Mouse (Mus musculus) neural tube, embryonic 12.5 days (tissue): Measurements from ENCODE around the gene Aars. TPM values are rescaled to one million over a fixed set of nuclear protein-coding genes. Genes with fewer than 3 reads are reported as not detected.
A peak's percentile ranks its signal among the peaks of the same experiment; 100 is the strongest.
"Not testable (repeated sequence)": the region's sequence is repeated elsewhere in the genome, so short reads cannot be mapped to it uniquely, and the experiment has no call there.

Experiments
- ATAC-seq: fragments of 200-750 bp; cut with Nextera tagmentation; 2 replicates; pipeline ENCODE4 v1.8.0; 2017; ENCODE audit warnings: low read depth, mild to moderate bottlenecking, moderate TSS enrichment, moderate library complexity; ENCODE audit not compliant: low FRiP score
- H3K27ac ChIP-seq: fragments of 300-500 bp; sonication (generic); 2 replicates; pipeline ENCODE4 v1.5.1; 2016
- H3K27me3 ChIP-seq: fragments of 300-500 bp; sonication (generic); replicated peaks from 2 replicates; pipeline ENCODE4 v1.6.1; 2016; ENCODE audit warnings: mild to moderate bottlenecking
- H3K36me3 ChIP-seq: fragments of 300-500 bp; sonication (generic); 2 replicates; pipeline ENCODE4 v1.6.1; 2016; ENCODE audit warnings: mild to moderate bottlenecking
- H3K4me1 ChIP-seq: fragments of 300-500 bp; sonication (generic); 2 replicates; pipeline ENCODE4 v1.6.1; 2016
- H3K4me2 ChIP-seq: fragments of 300-500 bp; sonication (generic); replicated peaks from 2 replicates; pipeline ENCODE4 v1.6.1; 2016; ENCODE audit warnings: mild to moderate bottlenecking
- H3K4me3 ChIP-seq: fragments of 300-500 bp; sonication (generic); 2 replicates; pipeline ENCODE4 v1.5.1; 2016
- H3K9ac ChIP-seq: fragments of 300-500 bp; sonication (generic); 2 replicates; pipeline ENCODE4 v1.6.1; 2016; ENCODE audit warnings: mild to moderate bottlenecking
- H3K9me3 ChIP-seq: fragments of 300-500 bp; sonication (generic); 2 replicates; pipeline ENCODE4 v1.6.1; 2016; ENCODE audit warnings: mild to moderate bottlenecking
- WGBS: fragments of 180-500 bp; shearing (Covaris S2); methylation state at CpG from one replicate; pipeline ENCODE4 v1.1.7; 2016; 5-methylcytosine and 5-hydroxymethylcytosine counted together
- polyA plus RNA-seq: library from polyadenylated mRNA; unstranded; fragments of >200 nt; fragmentation: Nextera tagmentation; extraction: Ambion mirVana; gene quantifications from 2 replicates; pipeline ENCODE4 v1.2.1, GENCODE M21; 2016

Aars gene
- 80.1 and 83.8 TPM in 2 replicates for polyA plus RNA-seq

- peak within 1 kb of the TSS; percentile 71 for H3K4me3 ChIP-seq
- H3K4me1 ChIP-seq, result peaks cover 17% of the 10 kb centered on the region
- H3K9ac ChIP-seq, result peak within 1 kb of the TSS; percentile 75
- 96% methylated on average over 7 of the region's 7 CpGs for WGBS
- H3K27ac ChIP-seq, result peak within 1 kb of the TSS; percentile 67; the same call in 1 of the 2 replicates
- H3K36me3 ChIP-seq, result peaks cover 14% of the 10 kb centered on the region
- no peak for ATAC-seq
- peak within 1 kb of the TSS; percentile 77 for H3K4me2 ChIP-seq
- H3K9me3 ChIP-seq, result no peaks in the 10 kb centered on the region
- H3K27me3 ChIP-seq, result 0 out of 2 replicates have a peak, but pooled peaks cover 5% of the 10 kb centered on the region
Measured at GRCm38 (mm10) chr8:111032916-111033315, at the start of gene Aars. TSS of gene Aars (plus strand) at chr8:111033144.

- Histone ChIP-seq H3K9me3 (no peaks in the 10 kb centered on the region), H3K36me3 (peaks cover 81% of the 10 kb centered on the region), H3K27ac (no peak overlapping the region), H3K4me1 (no peaks in the 10 kb centered on the region), H3K4me3 (no peak overlapping the region), H3K4me2 (no peak overlapping the region), H3K9ac (no peak overlapping the region), H3K27me3 (no peaks in the 10 kb centered on the region)
- WGBS, result 89% methylated on average over 8 of the region's 8 CpGs
- no peak for ATAC-seq
Measured at GRCm38 (mm10) chr8:110987805-110988744, 44.9 kb upstream of the Aars start.

- Histone ChIP-seq H3K4me2 (no peak overlapping the region), H3K36me3 (peaks cover 65% of the 10 kb centered on the region), H3K4me3 (no peak overlapping the region), H3K9me3 (no peaks in the 10 kb centered on the region), H3K27me3 (no peaks in the 10 kb centered on the region), H3K4me1 (no peaks in the 10 kb centered on the region), H3K27ac (no peak overlapping the region), H3K9ac (no peak overlapping the region)
- 85% methylated on average over 9 of the region's 9 CpGs for WGBS
- no peak for ATAC-seq
Measured at GRCm38 (mm10) chr8:110990017-110990416, 42.9 kb upstream of the Aars start.

- peaks cover 6% of the 10 kb centered on the region; the same call in 1 of the 2 replicates for H3K36me3 ChIP-seq
- ATAC-seq, result no peak
- peak overlapping the region; percentile 79 for H3K4me2 ChIP-seq
- 38% methylated on average over 16 of the region's 16 CpGs for WGBS
- peak overlapping the region; percentile 79 for H3K9ac ChIP-seq
- H3K9me3 ChIP-seq, result no peaks in the 10 kb centered on the region
- H3K4me3 ChIP-seq, result peak overlapping the region; percentile 94
- peaks cover 5% of the 10 kb centered on the region for H3K4me1 ChIP-seq
- no peaks in the 10 kb centered on the region for H3K27me3 ChIP-seq
- H3K27ac ChIP-seq, result 0 out of 2 replicates have a peak overlapping the region, but pooled peaks have one; percentile 8
Measured at GRCm38 (mm10) chr8:110996641-110997430, 36.1 kb upstream of the Aars start.

GRCm38 (mm10) chr8:110997547-110998531 lies 35.1 kb upstream of the Aars start, which contains the start of gene Ddx19a:
TSS of gene Ddx19a (minus strand) at chr8:110997800.
- 0 out of 2 replicates have a peak within 1 kb of the TSS, but pooled peaks have one; percentile 8 for H3K27ac ChIP-seq
- no peaks in the 10 kb centered on the region for H3K27me3 ChIP-seq
- H3K9me3 ChIP-seq, result no peaks in the 10 kb centered on the region
- WGBS, result 3% methylated on average over 58 of the region's 58 CpGs
- H3K4me1 ChIP-seq, result peaks cover 5% of the 10 kb centered on the region
- H3K4me2 ChIP-seq, result peak within 1 kb of the TSS; percentile 79
- H3K9ac ChIP-seq, result peak within 1 kb of the TSS; percentile 79
- peak; percentile 96 for ATAC-seq
- peak within 1 kb of the TSS; percentile 94 for H3K4me3 ChIP-seq
- no peaks in the 10 kb centered on the region; the same call in 1 of the 2 replicates for H3K36me3 ChIP-seq

GRCm38 (mm10) chr8:111010230-111010991 lies 22.5 kb upstream of the Aars start:
- not testable (repeated sequence) for H3K9me3 ChIP-seq, H3K9ac ChIP-seq, ATAC-seq, H3K27me3 ChIP-seq, H3K27ac ChIP-seq, H3K4me3 ChIP-seq, H3K4me2 ChIP-seq, H3K4me1 ChIP-seq
- peaks cover 44% of the 10 kb centered on the region for H3K36me3 ChIP-seq
- 91% methylated on average over 9 of the region's 10 CpGs for WGBS

GRCm38 (mm10) chr8:111026609-111027008 lies 6.3 kb upstream of the Aars start:
- not testable (repeated sequence) for H3K36me3 ChIP-seq, H3K9ac ChIP-seq, H3K4me3 ChIP-seq, H3K4me2 ChIP-seq, H3K27ac ChIP-seq, H3K9me3 ChIP-seq, H3K27me3 ChIP-seq, ATAC-seq, H3K4me1 ChIP-seq
- WGBS, result 90% methylated on average over 2 of the region's 2 CpGs

- Histone ChIP-seq H3K4me1 (peaks cover 3% of the 10 kb centered on the region; the same call in 1 of the 2 replicates), H3K9me3 (no peaks in the 10 kb centered on the region), H3K4me2 (peak overlapping the region; percentile 81), H3K36me3 (no peaks in the 10 kb centered on the region), H3K27ac (no peak overlapping the region), H3K9ac (peak overlapping the region; percentile 80), H3K4me3 (peak overlapping the region; percentile 77), H3K27me3 (0 out of 2 replicates have a peak, but pooled peaks cover 5% of the 10 kb centered on the region)
- WGBS, result under 1% methylated on average over 31 of the region's 31 CpGs
- peak; percentile 88 for ATAC-seq
Measured at GRCm38 (mm10) chr8:111027391-111027937, 5.5 kb upstream of the Aars start.

GRCm38 (mm10) chr8:111029589-111029988 lies 3.4 kb upstream of the Aars start:
- H3K4me1 ChIP-seq, result peaks cover 7% of the 10 kb centered on the region
- H3K4me3 ChIP-seq, result no peak overlapping the region
- H3K9ac ChIP-seq, result no peak overlapping the region
- H3K36me3 ChIP-seq, result no peaks in the 10 kb centered on the region
- H3K4me2 ChIP-seq, result no peak overlapping the region
- ATAC-seq, result no peak
- 0 out of 2 replicates have a peak, but pooled peaks cover 5% of the 10 kb centered on the region for H3K27me3 ChIP-seq
- H3K9me3 ChIP-seq, result no peaks in the 10 kb centered on the region
- H3K27ac ChIP-seq, result no peak overlapping the region
- WGBS, result 51% methylated on average over 4 of the region's 4 CpGs

- no peaks in the 10 kb centered on the region for H3K9me3 ChIP-seq
- H3K4me3 ChIP-seq, result no peak overlapping the region
- H3K27ac ChIP-seq, result no peak overlapping the region
- no peak for ATAC-seq
- H3K9ac ChIP-seq, result no peak overlapping the region
- WGBS, result 90% methylated on average over 6 of the region's 6 CpGs
- no peak overlapping the region for H3K4me2 ChIP-seq
- 0 out of 2 replicates have a peak, but pooled peaks cover 5% of the 10 kb centered on the region for H3K27me3 ChIP-seq
- H3K36me3 ChIP-seq, result no peaks in the 10 kb centered on the region
- peaks cover 11% of the 10 kb centered on the region for H3K4me1 ChIP-seq
Measured at GRCm38 (mm10) chr8:111030045-111030444, 2.9 kb upstream of the Aars start.
